Mouse (Mus musculus): ENCODE results near the gene Tcap. TPM values are rescaled to one million over a fixed set of nuclear protein-coding genes. Genes with fewer than 3 reads are reported as not detected.

Tcap gene
- total and polyA plus RNA-seq, 2 experiments, result 0.10 to 3.5 TPM

- no peak overlapping the region for H3K9ac ChIP-seq (ENCODE audit: low read depth, low read length)
- no peak overlapping the region for H3K27ac ChIP-seq (replicated peaks; ENCODE audit: insufficient read depth, low read depth, low read length)
- H3K79me2 ChIP-seq (ENCODE audit: control insufficient read depth, insufficient read depth, low read length), result no peaks in the 10 kb centered on the region
- no peaks in the 10 kb centered on the region for H3K27me3 ChIP-seq (ENCODE audit: control insufficient read depth, insufficient read depth, low read length)
- no peak for TF ChIP-seq CTCF (IDR thresholded peaks at IDR 0.05; ENCODE audit: low read depth, low read length)
- no peak for TF ChIP-seq POLR2A (IDR thresholded peaks at IDR 0.05; ENCODE audit: extremely low read depth, insufficient read depth, low read length)
- no peak for DNase-seq (ENCODE audit: extremely low read depth, low read depth, low spot score)
- H3K4me3 ChIP-seq (ENCODE audit: insufficient read depth, low read depth, low read length), result no peak overlapping the region
- no peaks in the 10 kb centered on the region for H3K36me3 ChIP-seq (ENCODE audit: control insufficient read depth, insufficient read depth, low read length)
- 93% methylated on average over 7 of the region's 7 CpGs for WGBS
- H3K4me1 ChIP-seq (ENCODE audit: control insufficient read depth, insufficient read depth, low read length), result peaks cover 2% of the 10 kb centered on the region
Observed at GRCm38 (mm10) chr11:98397946-98398345, 14.3 kb downstream of the Tcap start.

GRCm38 (mm10) chr11:98400161-98400726 is 16.6 kb downstream of the Tcap start, which contains the start of gene Pgap3:
Gene Pgap3 (minus strand): TSS chr11:98400490.
- H3K36me3 ChIP-seq (ENCODE audit: control insufficient read depth, insufficient read depth, low read length), result no peaks in the 10 kb centered on the region

GRCm38 (mm10) chr11:98400816-98401215 is 17.2 kb downstream of the Tcap start:
- WGBS, result 35% methylated on average over 3 of the region's 3 CpGs
- TF ChIP-seq CTCF (IDR thresholded peaks at IDR 0.05; ENCODE audit: low read depth, low read length) (no peak), POLR2A (IDR thresholded peaks at IDR 0.05; ENCODE audit: extremely low read depth, insufficient read depth, low read length) (no peak)
- Histone ChIP-seq H3K9ac (ENCODE audit: low read depth, low read length) (no peak overlapping the region), H3K27ac (replicated peaks; ENCODE audit: insufficient read depth, low read depth, low read length) (no peak overlapping the region), H3K4me1 (ENCODE audit: control insufficient read depth, insufficient read depth, low read length) (peaks cover 2% of the 10 kb centered on the region), H3K36me3 (ENCODE audit: control insufficient read depth, insufficient read depth, low read length) (no peaks in the 10 kb centered on the region), H3K4me3 (ENCODE audit: insufficient read depth, low read depth, low read length) (no peak overlapping the region), H3K27me3 (ENCODE audit: control insufficient read depth, insufficient read depth, low read length) (no peaks in the 10 kb centered on the region), H3K79me2 (ENCODE audit: control insufficient read depth, insufficient read depth, low read length) (no peaks in the 10 kb centered on the region)
- DNase-seq (ENCODE audit: extremely low read depth, low read depth, low spot score), result peak; percentile 10

More at GRCm38 (mm10) chr11:98400161-98400726, 16.6 kb downstream of the Tcap start, which contains the start of gene Pgap3:
- Histone ChIP-seq H3K9ac (ENCODE audit: low read depth, low read length) (peak within 1 kb of the TSS; percentile 82), H3K4me3 (ENCODE audit: insufficient read depth, low read depth, low read length) (peak within 1 kb of the TSS; percentile 76), H3K27ac (replicated peaks; ENCODE audit: insufficient read depth, low read depth, low read length) (peak within 1 kb of the TSS; percentile 20; the same call in 1 of the 2 replicates), H3K79me2 (ENCODE audit: control insufficient read depth, insufficient read depth, low read length) (no peaks in the 10 kb centered on the region), H3K4me1 (ENCODE audit: control insufficient read depth, insufficient read depth, low read length) (peaks cover 2% of the 10 kb centered on the region), H3K27me3 (ENCODE audit: control insufficient read depth, insufficient read depth, low read length) (no peaks in the 10 kb centered on the region)
- under 1% methylated on average over 40 of the region's 40 CpGs for WGBS
- DNase-seq (ENCODE audit: extremely low read depth, low read depth, low spot score), result peak; percentile 74
- TF ChIP-seq CTCF (IDR thresholded peaks at IDR 0.05; ENCODE audit: low read depth, low read length), result no peak
- 0 out of 2 replicates have a peak, but pooled peaks have one; percentile 15 for TF ChIP-seq POLR2A (IDR thresholded peaks at IDR 0.05; ENCODE audit: extremely low read depth, insufficient read depth, low read length)

GRCm38 (mm10) chr11:98406621-98407020 is 23.0 kb downstream of the Tcap start:
- Histone ChIP-seq H3K4me1 (ENCODE audit: control insufficient read depth, insufficient read depth, low read length) (no peaks in the 10 kb centered on the region), H3K27me3 (ENCODE audit: control insufficient read depth, insufficient read depth, low read length) (0 out of 2 replicates have a peak, but pooled peaks cover 5% of the 10 kb centered on the region), H3K79me2 (ENCODE audit: control insufficient read depth, insufficient read depth, low read length) (no peaks in the 10 kb centered on the region), H3K27ac (replicated peaks; ENCODE audit: insufficient read depth, low read depth, low read length) (no peak overlapping the region), H3K4me3 (ENCODE audit: insufficient read depth, low read depth, low read length) (no peak overlapping the region), H3K36me3 (ENCODE audit: control insufficient read depth, insufficient read depth, low read length) (no peaks in the 10 kb centered on the region), H3K9ac (ENCODE audit: low read depth, low read length) (no peak overlapping the region)
- WGBS, result 81% methylated on average over 6 of the region's 6 CpGs
- DNase-seq (ENCODE audit: extremely low read depth, low read depth, low spot score), result no peak
- no peak for TF ChIP-seq POLR2A (IDR thresholded peaks at IDR 0.05; ENCODE audit: extremely low read depth, insufficient read depth, low read length)
- no peak for TF ChIP-seq CTCF (IDR thresholded peaks at IDR 0.05; ENCODE audit: low read depth, low read length)

- Histone ChIP-seq H3K27ac (replicated peaks; ENCODE audit: insufficient read depth, low read depth, low read length) (no peak overlapping the region), H3K36me3 (ENCODE audit: control insufficient read depth, insufficient read depth, low read length) (no peaks in the 10 kb centered on the region), H3K79me2 (ENCODE audit: control insufficient read depth, insufficient read depth, low read length) (peaks cover 3% of the 10 kb centered on the region; the same call in 1 of the 2 replicates), H3K27me3 (ENCODE audit: control insufficient read depth, insufficient read depth, low read length) (peaks cover 13% of the 10 kb centered on the region), H3K9ac (ENCODE audit: low read depth, low read length) (no peak overlapping the region), H3K4me3 (ENCODE audit: insufficient read depth, low read depth, low read length) (no peak overlapping the region), H3K4me1 (ENCODE audit: control insufficient read depth, insufficient read depth, low read length) (0 out of 2 replicates have a peak, but pooled peaks cover 2% of the 10 kb centered on the region)
- DNase-seq (ENCODE audit: extremely low read depth, low read depth, low spot score), result no peak
- WGBS, result 72% methylated on average over 8 of the region's 8 CpGs
- no peak for TF ChIP-seq POLR2A (IDR thresholded peaks at IDR 0.05; ENCODE audit: extremely low read depth, insufficient read depth, low read length)
- TF ChIP-seq CTCF (IDR thresholded peaks at IDR 0.05; ENCODE audit: low read depth, low read length), result no peak
Observed at GRCm38 (mm10) chr11:98408872-98409271, 25.3 kb downstream of the Tcap start.

- no peak for DNase-seq (ENCODE audit: extremely low read depth, low read depth, low spot score)
- H3K4me1 ChIP-seq (ENCODE audit: control insufficient read depth, insufficient read depth, low read length), result 0 out of 2 replicates have a peak, but pooled peaks cover 2% of the 10 kb centered on the region
- TF ChIP-seq CTCF (IDR thresholded peaks at IDR 0.05; ENCODE audit: low read depth, low read length) (no peak), POLR2A (IDR thresholded peaks at IDR 0.05; ENCODE audit: extremely low read depth, insufficient read depth, low read length) (no peak)
- peaks cover 3% of the 10 kb centered on the region; the same call in 1 of the 2 replicates for H3K79me2 ChIP-seq (ENCODE audit: control insufficient read depth, insufficient read depth, low read length)
- no peak overlapping the region for H3K9ac ChIP-seq (ENCODE audit: low read depth, low read length)
- H3K4me3 ChIP-seq (ENCODE audit: insufficient read depth, low read depth, low read length), result no peak overlapping the region
- no peak overlapping the region for H3K27ac ChIP-seq (replicated peaks; ENCODE audit: insufficient read depth, low read depth, low read length)
- 28% methylated on average over 10 of the region's 10 CpGs for WGBS
- H3K27me3 ChIP-seq (ENCODE audit: control insufficient read depth, insufficient read depth, low read length), result peaks cover 13% of the 10 kb centered on the region
- no peaks in the 10 kb centered on the region for H3K36me3 ChIP-seq (ENCODE audit: control insufficient read depth, insufficient read depth, low read length)
Observed at GRCm38 (mm10) chr11:98409341-98409822, 25.8 kb downstream of the Tcap start.
